Mouse (Mus musculus) lung, embryonic 14.5 days (tissue): ENCODE measurements at regions not wholly inside any gene's neighbourhood (a gene's known extent, or its start where the extent isn't known, plus 50 kb on each side); places are given as distances from the start of the nearest gene placed in this dataset.

Experiments used
- ATAC-seq: fragments of 200-750 bp; cut with Nextera tagmentation; 2 replicates; pipeline ENCODE4 v1.8.0; 2017; ENCODE audit warnings: mild to moderate bottlenecking, moderate TSS enrichment, moderate library complexity; ENCODE audit not compliant: insufficient read depth
- DNase-seq: peaks from one replicate; pipeline ENCODE4 v3.0.0-alpha.2; 2015
- H3K27ac ChIP-seq: fragments of 300-500 bp; sonication (generic); 2 replicates; pipeline ENCODE4 v1.5.1; 2014; ENCODE audit warnings: low read depth, mild to moderate bottlenecking, moderate library complexity
- H3K27me3 ChIP-seq: fragments of 300-500 bp; sonication (generic); 2 replicates; pipeline ENCODE4 v1.6.1; 2014; ENCODE audit warnings: low read length, control low read depth; ENCODE audit not compliant: insufficient read depth
- H3K36me3 ChIP-seq: fragments of 300-500 bp; sonication (generic); 2 replicates; pipeline ENCODE4 v1.6.1; 2014; ENCODE audit warnings: control low read depth; ENCODE audit not compliant: insufficient read depth
- H3K4me1 ChIP-seq: fragments of 300-500 bp; sonication (generic); 2 replicates; pipeline ENCODE4 v1.6.1; 2014; ENCODE audit warnings: antibody characterized with exemption, control low read depth; ENCODE audit not compliant: insufficient read depth
- H3K4me2 ChIP-seq: fragments of 300-500 bp; sonication (generic); 2 replicates; pipeline ENCODE4 v1.6.1; 2014; ENCODE audit warnings: mild to moderate bottlenecking
- H3K4me3 ChIP-seq: fragments of 300-500 bp; sonication (generic); 2 replicates; pipeline ENCODE4 v1.5.1; 2014; ENCODE audit warnings: low read depth, low read length
- H3K9ac ChIP-seq: fragments of 300-500 bp; sonication (generic); 2 replicates; pipeline ENCODE4 v1.6.1; 2014
- H3K9me3 ChIP-seq: fragments of 300-500 bp; sonication (generic); 2 replicates; pipeline ENCODE4 v1.6.1; 2016; ENCODE audit warnings: low read depth, low read length, control low read depth
- CTCF ChIP-seq: IDR thresholded peaks from 2 replicates; pipeline ENCODE4 v1.5.1; 2016; ENCODE audit warnings: antibody characterized with exemption, low read depth
- WGBS: fragments of 180-500 bp; shearing (Covaris S2); extraction: QIAGEN DNeasy Blood & Tissue Kit; methylation state at CpG from one replicate; pipeline ENCODE4 v1.1.7; 2014; 5-methylcytosine and 5-hydroxymethylcytosine counted together

- Histone ChIP-seq H3K27me3 (no peaks in the 10 kb centered on the region), H3K27ac (no peak overlapping the region), H3K4me1 (no peaks in the 10 kb centered on the region), H3K36me3 (no peaks in the 10 kb centered on the region), H3K9me3 (no peaks in the 10 kb centered on the region), H3K4me2 (no peak overlapping the region), H3K9ac (no peak overlapping the region), H3K4me3 (no peak overlapping the region)
- ATAC-seq, result peak; percentile 69; the same call in 1 of the 2 replicates
- 35% methylated on average over 3 of the region's 3 CpGs for WGBS
- peak; percentile 78 for DNase-seq
- no peak for TF ChIP-seq CTCF
Measured at GRCm38 (mm10) chr1:28373351-28373750, 406.7 kb downstream of the Gm597 start.

GRCm38 (mm10) chr1:28349411-28349973 lies 430.6 kb downstream of the Gm597 start:
- no peak for TF ChIP-seq CTCF
- 77% methylated on average over 2 of the region's 2 CpGs for WGBS
- H3K4me3 ChIP-seq, result no peak overlapping the region
- H3K9me3 ChIP-seq, result no peaks in the 10 kb centered on the region
- DNase-seq (no peak), ATAC-seq (no peak)
- H3K27me3 ChIP-seq, result no peaks in the 10 kb centered on the region
- no peaks in the 10 kb centered on the region for H3K36me3 ChIP-seq
- H3K4me2 ChIP-seq, result no peak overlapping the region
- no peak overlapping the region for H3K27ac ChIP-seq
- no peaks in the 10 kb centered on the region for H3K4me1 ChIP-seq
- no peak overlapping the region for H3K9ac ChIP-seq

GRCm38 (mm10) chr1:28348572-28348971 lies 431.5 kb downstream of the Gm597 start:
- no peaks in the 10 kb centered on the region for H3K4me1 ChIP-seq
- no peak overlapping the region for H3K4me3 ChIP-seq
- WGBS, result 53% methylated on average over 3 of the region's 3 CpGs
- no peaks in the 10 kb centered on the region for H3K27me3 ChIP-seq
- H3K4me2 ChIP-seq, result no peak overlapping the region
- no peak overlapping the region for H3K27ac ChIP-seq
- TF ChIP-seq CTCF, result no peak
- H3K36me3 ChIP-seq, result no peaks in the 10 kb centered on the region
- H3K9ac ChIP-seq, result no peak overlapping the region
- no peak for DNase-seq
- ATAC-seq, result no peak
- no peaks in the 10 kb centered on the region for H3K9me3 ChIP-seq

- TF ChIP-seq CTCF, result peak; percentile 5; the same call in 1 of the 2 replicates
- Histone ChIP-seq H3K4me1 (no peaks in the 10 kb centered on the region), H3K27ac (no peak overlapping the region), H3K9me3 (no peaks in the 10 kb centered on the region), H3K36me3 (no peaks in the 10 kb centered on the region), H3K9ac (no peak overlapping the region), H3K4me2 (no peak overlapping the region), H3K4me3 (no peak overlapping the region), H3K27me3 (no peaks in the 10 kb centered on the region)
- ATAC-seq, result no peak
- 52% methylated on average over 1 of the region's 1 CpGs for WGBS
- DNase-seq, result peak; percentile 44
Measured at GRCm38 (mm10) chr1:28340054-28340453, 440.0 kb downstream of the Gm597 start.

GRCm38 (mm10) chr1:28334366-28334765 lies 445.7 kb downstream of the Gm597 start:
- ATAC-seq (no peak), DNase-seq (no peak)

GRCm38 (mm10) chr1:28332031-28332430 lies 448.0 kb downstream of the Gm597 start:
- Histone ChIP-seq H3K27me3 (no peaks in the 10 kb centered on the region), H3K36me3 (no peaks in the 10 kb centered on the region), H3K9me3 (no peaks in the 10 kb centered on the region), H3K9ac (no peak overlapping the region), H3K4me2 (no peak overlapping the region), H3K27ac (no peak overlapping the region), H3K4me1 (no peaks in the 10 kb centered on the region), H3K4me3 (no peak overlapping the region)
- DNase-seq (peak; percentile 41), ATAC-seq (no peak)
- no peak for TF ChIP-seq CTCF

More at GRCm38 (mm10) chr1:28334366-28334765, 445.7 kb downstream of the Gm597 start:
- Histone ChIP-seq H3K27ac (no peak overlapping the region), H3K4me1 (no peaks in the 10 kb centered on the region), H3K36me3 (no peaks in the 10 kb centered on the region), H3K4me3 (no peak overlapping the region), H3K27me3 (no peaks in the 10 kb centered on the region), H3K4me2 (no peak overlapping the region), H3K9ac (no peak overlapping the region), H3K9me3 (no peaks in the 10 kb centered on the region)
- WGBS, result 79% methylated on average over 3 of the region's 3 CpGs
- TF ChIP-seq CTCF, result no peak

GRCm38 (mm10) chr1:28328986-28329385 lies 451.1 kb downstream of the Gm597 start:
- Histone ChIP-seq H3K4me1 (no peaks in the 10 kb centered on the region), H3K4me3 (no peak overlapping the region), H3K27me3 (no peaks in the 10 kb centered on the region), H3K27ac (peak overlapping the region; percentile 76), H3K4me2 (peak overlapping the region; percentile 43), H3K9me3 (no peaks in the 10 kb centered on the region), H3K9ac (no peak overlapping the region), H3K36me3 (no peaks in the 10 kb centered on the region)
- ATAC-seq (peak; percentile 83), DNase-seq (peak; percentile 61)
- TF ChIP-seq CTCF, result no peak
- 28% methylated on average over 9 of the region's 9 CpGs for WGBS
